Mouse (Mus musculus): ENCODE measurements around the gene Gtf3c5.

- TF ChIP-seq GATA1 (IDR thresholded peaks at IDR 0.05; ENCODE audit: low read length): no peak
- no peak for TF ChIP-seq TAL1 (IDR thresholded peaks at IDR 0.05; ENCODE audit: low read length)
These were observed 22.4 kb upstream of the Gtf3c5 start for GRCm38 (mm10) chr2:28605789-28606541.
